Mouse (Mus musculus) heart, embryonic 11.5 days (tissue): ENCODE data around the gene Tagln. TPM values are rescaled to one million over a fixed set of nuclear protein-coding genes. Genes with fewer than 3 reads are reported as not detected.
A peak's percentile ranks its signal among the peaks of the same experiment; 100 is the strongest.

Source experiments
- ATAC-seq: fragments of 200-750 bp; cut with Nextera tagmentation; replicated peaks from 2 replicates; pipeline ENCODE4 v1.8.0; 2017; ENCODE audit warnings: moderate library complexity; ENCODE audit not compliant: insufficient number of reproducible peaks, low FRiP score, low TSS enrichment
- H3K27ac ChIP-seq: fragments of 300-500 bp; sonication (generic); 2 replicates; pipeline ENCODE4 v1.5.1; 2014; ENCODE audit warnings: mild to moderate bottlenecking, low read depth, low read length
- H3K27me3 ChIP-seq: fragments of 300-500 bp; sonication (generic); 2 replicates; pipeline ENCODE4 v1.6.1; 2014; ENCODE audit warnings: mild to moderate bottlenecking, low read length, mixed read lengths; ENCODE audit not compliant: control insufficient read depth, insufficient read depth
- H3K36me3 ChIP-seq: fragments of 300-500 bp; sonication (generic); 2 replicates; pipeline ENCODE4 v1.6.1; 2014; ENCODE audit warnings: mild to moderate bottlenecking, low read length, moderate library complexity, mixed read lengths; ENCODE audit not compliant: control insufficient read depth, insufficient read depth
- H3K4me1 ChIP-seq: fragments of 300-500 bp; sonication (generic); 2 replicates; pipeline ENCODE4 v1.6.1; 2014; ENCODE audit warnings: low read length; ENCODE audit not compliant: control insufficient read depth, insufficient read depth
- H3K4me2 ChIP-seq: fragments of 300-500 bp; sonication (generic); 2 replicates; pipeline ENCODE4 v1.6.1; 2014; ENCODE audit warnings: mild to moderate bottlenecking, moderate library complexity
- H3K4me3 ChIP-seq: fragments of 300-500 bp; sonication (generic); 2 replicates; pipeline ENCODE4 v1.5.1; 2014; ENCODE audit warnings: low read depth, low read length
- H3K9ac ChIP-seq: fragments of 300-500 bp; sonication (generic); 2 replicates; pipeline ENCODE4 v1.6.1; 2014; ENCODE audit warnings: mild to moderate bottlenecking, low read depth, low read length, moderate library complexity
- H3K9me3 ChIP-seq: fragments of 300-500 bp; sonication (generic); replicated peaks from 2 replicates; pipeline ENCODE4 v1.6.1; 2016; ENCODE audit warnings: low read length; ENCODE audit not compliant: control insufficient read depth
- WGBS: fragments of 180-500 bp; shearing (Covaris S2); extraction: QIAGEN DNeasy Blood & Tissue Kit; methylation state at CpG from one replicate; pipeline ENCODE4 v1.1.7; 2014; ENCODE audit not compliant: insufficient replicate concordance; 5-methylcytosine and 5-hydroxymethylcytosine counted together
- polyA plus RNA-seq: library from polyadenylated mRNA; unstranded; fragments of >200 nt; fragmentation: Nextera tagmentation; extraction: Ambion mirVana; gene quantifications from 2 replicates; pipeline ENCODE4 v1.2.1, GENCODE M21; 2014

Gene Tagln
- polyA plus RNA-seq, 1 experiment from 2014 or later = 365 TPM

DNA sequence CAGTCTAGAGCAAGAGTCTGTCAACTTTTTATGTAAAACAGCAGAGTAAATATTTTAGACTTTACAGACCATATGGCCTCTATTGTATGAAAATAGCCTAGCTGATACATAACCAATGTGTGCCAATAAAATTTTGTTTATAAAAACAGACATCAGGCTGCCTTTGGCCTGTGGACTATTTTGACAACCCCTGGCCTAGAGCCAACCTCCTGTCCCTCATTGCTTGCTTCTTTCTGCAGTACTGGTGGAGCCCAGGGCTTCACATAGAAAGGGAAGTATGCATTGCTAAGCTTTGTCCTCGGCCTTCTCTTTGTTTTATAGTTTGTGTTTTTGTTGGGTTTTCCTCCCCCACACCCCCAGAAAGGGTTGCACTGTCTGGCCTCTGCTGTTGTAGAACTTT is 3.9 kb downstream of the Tagln start:
- H3K27ac ChIP-seq = no peak overlapping the region
- no peak overlapping the region for H3K4me2 ChIP-seq
- no peaks in the 10 kb centered on the region for H3K9me3 ChIP-seq
- H3K9ac ChIP-seq = no peak overlapping the region
- peaks cover 24% of the 10 kb centered on the region for H3K4me1 ChIP-seq
- H3K36me3 ChIP-seq = peaks cover 20% of the 10 kb centered on the region
- no peak overlapping the region for H3K4me3 ChIP-seq
- no peaks in the 10 kb centered on the region for H3K27me3 ChIP-seq
- ATAC-seq = no peak
- WGBS = 79% methylated on average over 1 of the region's 1 CpGs

GRCm38 (mm10) chr9:45929285-45929684 is 6.6 kb downstream of the Tagln start:
- H3K4me1 ChIP-seq = peaks cover 7% of the 10 kb centered on the region
- no peak for ATAC-seq
- H3K27ac ChIP-seq = no peak overlapping the region
- H3K36me3 ChIP-seq = peaks cover 20% of the 10 kb centered on the region
- 87% methylated on average over 5 of the region's 5 CpGs for WGBS
- H3K4me3 ChIP-seq = no peak overlapping the region
- no peak overlapping the region for H3K9ac ChIP-seq
- no peaks in the 10 kb centered on the region for H3K27me3 ChIP-seq
- H3K9me3 ChIP-seq = no peaks in the 10 kb centered on the region
- H3K4me2 ChIP-seq = no peak overlapping the region

GRCm38 (mm10) chr9:45919895-45920294 is 16.0 kb downstream of the Tagln start:
- Histone ChIP-seq H3K9me3 (no peaks in the 10 kb centered on the region), H3K9ac (no peak overlapping the region), H3K27me3 (no peaks in the 10 kb centered on the region), H3K4me3 (no peak overlapping the region), H3K27ac (no peak overlapping the region), H3K4me2 (no peak overlapping the region), H3K4me1 (no peaks in the 10 kb centered on the region), H3K36me3 (peaks cover 30% of the 10 kb centered on the region)
- ATAC-seq = no peak
- whole genome bisulfite sequencing = 45% methylated on average over 1 of the region's 1 CpGs

DNA sequence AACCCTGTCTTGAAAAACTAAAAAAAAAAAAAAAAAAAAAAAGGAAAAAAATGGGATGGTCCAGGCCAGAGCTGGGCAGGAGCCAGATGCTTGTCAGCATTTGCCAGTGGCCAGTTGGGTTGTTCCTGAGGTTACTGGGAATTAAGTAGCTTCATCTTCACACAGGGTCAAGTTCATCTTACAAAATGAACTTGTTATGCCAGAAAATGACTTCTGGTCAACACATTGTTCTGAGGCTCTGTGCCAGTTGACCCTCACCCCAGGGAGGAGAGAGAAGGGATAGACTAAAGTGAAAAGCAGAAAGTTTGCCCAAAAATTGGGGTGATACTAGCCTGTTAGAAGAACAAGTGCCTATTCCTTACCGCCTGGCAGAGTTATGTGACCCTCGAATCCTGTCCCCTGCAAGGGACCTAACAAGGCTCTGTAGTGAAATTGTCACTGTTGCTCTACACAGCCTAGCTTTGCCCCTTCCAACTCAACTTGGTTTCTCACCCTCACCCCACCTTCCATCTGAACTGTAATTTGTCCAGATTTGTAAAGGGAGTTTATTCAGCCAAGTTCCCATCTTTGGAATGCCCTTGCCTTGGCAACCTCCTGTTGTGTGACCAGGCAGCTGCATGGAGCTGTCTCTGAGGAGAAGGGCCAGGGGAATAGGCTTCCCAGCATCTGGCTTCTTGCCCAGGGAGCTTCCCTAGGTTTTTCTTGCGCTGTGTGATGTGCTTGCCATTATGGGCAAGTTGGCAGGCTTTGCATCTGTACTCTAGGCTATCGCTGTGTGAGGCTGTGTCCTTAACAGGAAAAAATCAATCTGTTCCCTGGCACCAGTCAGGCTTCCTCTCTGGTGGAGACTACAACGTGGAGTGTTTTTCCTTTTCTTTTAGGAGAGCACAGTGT is 18.6 kb downstream of the Tagln start:
- 88% methylated on average over 5 of the region's 5 CpGs for WGBS
- Histone ChIP-seq H3K4me2 (no peak overlapping the region), H3K9ac (no peak overlapping the region), H3K27me3 (no peaks in the 10 kb centered on the region), H3K4me3 (no peak overlapping the region), H3K4me1 (no peaks in the 10 kb centered on the region), H3K9me3 (no peaks in the 10 kb centered on the region), H3K36me3 (peaks cover 26% of the 10 kb centered on the region), H3K27ac (no peak overlapping the region)
- ATAC-seq = no peak

GRCm38 (mm10) chr9:45915659-45916058 is 20.2 kb downstream of the Tagln start:
- no peak for ATAC-seq
- peaks cover 30% of the 10 kb centered on the region for H3K36me3 ChIP-seq
- no peaks in the 10 kb centered on the region for H3K4me1 ChIP-seq
- H3K27me3 ChIP-seq = no peaks in the 10 kb centered on the region
- no peak overlapping the region for H3K27ac ChIP-seq
- H3K4me2 ChIP-seq = no peak overlapping the region
- WGBS = 77% methylated on average over 2 of the region's 2 CpGs
- no peak overlapping the region for H3K9ac ChIP-seq
- no peak overlapping the region for H3K4me3 ChIP-seq
- H3K9me3 ChIP-seq = no peaks in the 10 kb centered on the region

- Histone ChIP-seq H3K36me3 (peaks cover 20% of the 10 kb centered on the region), H3K4me2 (no peak overlapping the region), H3K4me1 (peaks cover 8% of the 10 kb centered on the region), H3K27me3 (no peaks in the 10 kb centered on the region), H3K9ac (no peak overlapping the region), H3K27ac (no peak overlapping the region), H3K9me3 (no peaks in the 10 kb centered on the region), H3K4me3 (no peak overlapping the region)
- no peak for ATAC-seq
- WGBS = 59% methylated on average over 1 of the region's 1 CpGs
Measured at GRCm38 (mm10) chr9:45911673-45912072, 24.2 kb downstream of the Tagln start.

GRCm38 (mm10) chr9:45910995-45911394 is 24.9 kb downstream of the Tagln start:
- Histone ChIP-seq H3K36me3 (peaks cover 19% of the 10 kb centered on the region), H3K9ac (no peak overlapping the region), H3K27ac (no peak overlapping the region), H3K4me3 (no peak overlapping the region), H3K9me3 (no peaks in the 10 kb centered on the region), H3K4me1 (peaks cover 8% of the 10 kb centered on the region), H3K4me2 (no peak overlapping the region), H3K27me3 (no peaks in the 10 kb centered on the region)
- ATAC-seq = no peak
- 92% methylated on average over 3 of the region's 3 CpGs for WGBS

DNA sequence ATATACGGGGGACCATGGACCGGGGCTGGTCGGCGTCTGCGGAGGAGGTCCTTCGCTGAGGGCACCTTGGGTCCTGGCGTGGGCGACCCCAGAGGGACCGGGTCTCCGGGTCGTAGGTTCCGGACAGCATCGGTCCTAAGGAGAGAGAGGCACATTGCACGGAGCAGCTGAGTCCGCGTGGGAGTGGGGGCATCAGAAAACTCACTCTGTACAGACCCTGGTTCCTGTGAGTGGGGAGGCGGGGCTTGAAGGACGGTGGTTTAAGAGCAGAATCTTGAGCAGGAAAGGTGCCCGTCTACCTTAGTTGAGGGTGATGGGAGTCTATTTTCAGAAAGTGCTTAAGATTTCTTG is 28.8 kb downstream of the Tagln start:
- under 1% methylated on average over 19 of the region's 19 CpGs for WGBS
- H3K9me3 ChIP-seq = no peaks in the 10 kb centered on the region
- peaks cover 15% of the 10 kb centered on the region for H3K4me1 ChIP-seq
- 0 out of 2 replicates have a peak, but pooled peaks have one; percentile 1 for ATAC-seq
- peak overlapping the region; percentile 98 for H3K27ac ChIP-seq
- peak overlapping the region; percentile 98 for H3K4me3 ChIP-seq
- H3K4me2 ChIP-seq = peak overlapping the region; percentile 77
- peak overlapping the region; percentile 96 for H3K9ac ChIP-seq
- peaks cover 11% of the 10 kb centered on the region for H3K36me3 ChIP-seq
- H3K27me3 ChIP-seq = no peaks in the 10 kb centered on the region
